8 mouse cellular contexts compared by ENCODE assay signal in genomic region chr10:127674794-127675522, GRCm38 (mm10). TPM values are rescaled to one million over a fixed set of nuclear protein-coding genes. Genes with fewer than 3 reads are reported as not detected.
A peak's percentile ranks its signal among the peaks of the same experiment; 100 is the strongest.
DNase-seq lines count a peak whose midpoint lies in the region; ATAC-seq and TF ChIP-seq lines count a peak whose summit lies in the region.

No protein-coding gene starts in this region.

- WGBS in embryonic facial prominence, embryonic 12.5 days: 87% methylated on average over 8 of the region's 8 CpGs

- no peaks in the 10 kb centered on the region for H3K27me3 ChIP-seq in E14TG2a.4 (ENCODE audit: insufficient read depth, low read length)
- H3K27me3 ChIP-seq in embryonic facial prominence, embryonic 12.5 days: no peaks in the 10 kb centered on the region

- 0 out of 2 replicates have a peak overlapping the region, but pooled peaks have one; percentile 12 for H3K27ac ChIP-seq in embryonic facial prominence, embryonic 12.5 days

- ATAC-seq in embryonic facial prominence, embryonic 12.5 days (ENCODE audit: insufficient number of reproducible peaks, insufficient read depth, low FRiP score, low TSS enrichment): no peak

- H3K4me2 ChIP-seq in embryonic facial prominence, embryonic 12.5 days (replicated peaks): no peak overlapping the region

- no peak overlapping the region for H3K9ac ChIP-seq in embryonic facial prominence, embryonic 12.5 days

- no peak overlapping the region for H3K4me3 ChIP-seq in E14TG2a.4 (replicated peaks; ENCODE audit: low read length)
- no peak overlapping the region for H3K4me3 ChIP-seq in embryonic facial prominence, embryonic 12.5 days

- peaks cover 15% of the 10 kb centered on the region for H3K36me3 ChIP-seq in E14TG2a.4 (ENCODE audit: insufficient read depth, low read length)
- no peaks in the 10 kb centered on the region for H3K36me3 ChIP-seq in embryonic facial prominence, embryonic 12.5 days

- peak; percentile 91 for DNase-seq in adrenal gland, postnatal 10 days
- peak; percentile 93 to 96 for DNase-seq in heart, adult 9 months (ENCODE audit: low spot score in 2 of 2)
- DNase-seq in layer of hippocampus, adult 18-20 months (ENCODE audit: low spot score in 2 of 2): peak; percentile 86 to 98
- DNase-seq in lung, postnatal 10 days: peak; percentile 94
- peak; percentile 90 for DNase-seq in retina, embryonic 14.5 days (ENCODE audit: low spot score)
- peak; percentile 77 for DNase-seq in thymus, postnatal 4 days

- H3K4me1 ChIP-seq in E14TG2a.4 (replicated peaks; ENCODE audit: low read depth, low read length): peaks cover 40% of the 10 kb centered on the region
- H3K4me1 ChIP-seq in embryonic facial prominence, embryonic 12.5 days: peaks cover 7% of the 10 kb centered on the region; the same call in 1 of the 2 replicates

- H3K9me3 ChIP-seq in E14TG2a.4 (ENCODE audit: low read length): peaks cover 19% of the 10 kb centered on the region
- H3K9me3 ChIP-seq in embryonic facial prominence, embryonic 12.5 days: no peaks in the 10 kb centered on the region

- TF ChIP-seq CTCF in E14TG2a.4 (conservative IDR thresholded peaks at IDR 0.05; ENCODE audit: low read length): peak; percentile 100

RNA-seq across cellular contexts. Expression of gene Nab2, which starts 6.6 kb away (rescaled TPM):
- total RNA-seq in adrenal gland, postnatal 10 days (2021): 10 to 100 TPM; 19.0 to 24.8 TPM
- polyA plus RNA-seq in embryonic facial prominence, embryonic 12.5 days (2016; fragmentation: Nextera tagmentation; extraction: Ambion mirVana): 18.8 and 19.5 TPM in 2 replicates
- total RNA-seq in layer of hippocampus, adult 18-20 months (2021): 10 to 100 TPM; 54.8 to 55.6 TPM

RNA-seq across cellular contexts. Expression of gene Nemp1, which starts 8.3 kb away (rescaled TPM):
- 1 to 10 TPM; 7.8 to 9.4 TPM for total RNA-seq in adrenal gland, postnatal 10 days (2021)
- 9.0 and 11.9 TPM in 2 replicates for polyA plus RNA-seq in embryonic facial prominence, embryonic 12.5 days (2016; fragmentation: Nextera tagmentation; extraction: Ambion mirVana)
- total RNA-seq in layer of hippocampus, adult 18-20 months (2021): 1 to 10 TPM; 6.6 to 6.7 TPM

RNA-seq across cellular contexts. Expression of gene Myo1a, which starts 30.0 kb away (rescaled TPM):
- 1 to 10 TPM; 1.0 to 2.2 TPM for total RNA-seq in adrenal gland, postnatal 10 days (2021)
- 0.20 and 0.58 TPM in 2 replicates for polyA plus RNA-seq in embryonic facial prominence, embryonic 12.5 days (2016; fragmentation: Nextera tagmentation; extraction: Ambion mirVana)
- 1 to 10 TPM in 1 of 2 experiments, under 1 TPM in 1; 0.79 to 1.7 TPM for total RNA-seq in layer of hippocampus, adult 18-20 months (2021)

RNA-seq across cellular contexts. Expression of gene Stat6, which starts 32.2 kb away (rescaled TPM):
- total RNA-seq in adrenal gland, postnatal 10 days (2021): 10 to 100 TPM; 64.7 to 67.8 TPM
- polyA plus RNA-seq in embryonic facial prominence, embryonic 12.5 days (2016; fragmentation: Nextera tagmentation; extraction: Ambion mirVana): 13.0 and 13.3 TPM in 2 replicates
- total RNA-seq in layer of hippocampus, adult 18-20 months (2021): 1 to 10 TPM; 5.7 to 7.3 TPM

RNA-seq across cellular contexts. Expression of gene Tac2, which starts 49.3 kb away (rescaled TPM):
- total RNA-seq in adrenal gland, postnatal 10 days (2021): not detected
- 1.2 and 2.1 TPM in 2 replicates for polyA plus RNA-seq in embryonic facial prominence, embryonic 12.5 days (2016; fragmentation: Nextera tagmentation; extraction: Ambion mirVana)
- 1 to 10 TPM; 3.8 to 6.9 TPM for total RNA-seq in layer of hippocampus, adult 18-20 months (2021)
